In the genomic region with DNA sequence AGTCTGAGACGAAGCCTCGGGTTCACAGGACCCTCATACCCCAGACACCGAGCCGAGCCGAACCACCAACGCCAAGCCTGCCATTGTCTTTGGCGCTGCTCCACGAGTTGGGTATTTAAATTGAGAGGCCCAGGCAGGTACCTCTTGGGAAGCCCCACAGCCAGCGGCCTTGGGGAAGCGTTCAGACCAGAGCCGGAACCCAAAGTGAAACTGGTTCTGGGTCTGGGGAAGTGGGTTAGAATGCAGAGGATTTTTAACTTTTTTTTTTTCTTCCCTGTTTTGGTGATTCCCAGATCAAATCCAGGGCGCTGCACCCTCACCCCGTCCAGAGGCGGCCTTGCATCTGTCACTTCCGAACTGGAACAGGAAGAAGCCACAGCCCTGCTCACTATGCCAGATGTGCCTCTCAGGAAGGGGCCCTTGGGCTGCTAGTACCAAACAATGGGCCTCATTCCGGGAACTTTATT, we compare ENCODE assay signal across 9 mouse cellular contexts. TPM values are rescaled to one million over a fixed set of nuclear protein-coding genes. Genes with fewer than 3 reads are reported as not detected.
DNase-seq lines count a peak whose midpoint lies in the region; ATAC-seq and TF ChIP-seq lines count a peak whose summit lies in the region.
"Had no signal": no experiment of that assay in that cellular context is flagged by ENCODE, and none has a peak within 500 bp of the region (broad histone marks: within the 10 kb centered on the region; RNA-seq: fewer than 3 reads in every experiment).

No protein-coding gene starts in this region.

- peak; percentile 98 for DNase-seq in heart, adult 11 months
- no peak for DNase-seq in heart, embryonic 10.5 days (ENCODE audit: low spot score)
- DNase-seq in spleen, postnatal 4 days (ENCODE audit: low spot score in 2 of 2), result peak; percentile 38 to 76
- DNase-seq in forebrain, postnatal 0 days, result no peak
- no peak for DNase-seq in layer of hippocampus, adult 8-10 months (ENCODE audit: low spot score in 2 of 2)
- DNase-seq in cerebellum, postnatal 10 days, result no peak

- H3K27ac ChIP-seq in heart, embryonic 10.5 days, result no peak overlapping the region
- peak overlapping the region; percentile 96 for H3K27ac ChIP-seq in brown adipose tissue, adult 24 weeks (replicated peaks; ENCODE audit: low read depth, low read length)
- H3K27ac ChIP-seq in liver, embryonic 12.5 days, result peak overlapping the region; percentile 43; the same call in 1 of the 2 replicates
- no peak overlapping the region for H3K27ac ChIP-seq in forebrain, postnatal 0 days (ENCODE audit: low read depth, low read length)
- H3K27ac ChIP-seq: embryonic facial prominence, embryonic 13.5 days had no signal

- no peaks in the 10 kb centered on the region for H3K36me3 ChIP-seq in heart, embryonic 10.5 days
- no peaks in the 10 kb centered on the region for H3K36me3 ChIP-seq in liver, embryonic 12.5 days
- H3K36me3 ChIP-seq in forebrain, postnatal 0 days (ENCODE audit: insufficient read depth), result no peaks in the 10 kb centered on the region
- H3K36me3 ChIP-seq: embryonic facial prominence, embryonic 13.5 days had no signal

- H3K4me3 ChIP-seq in heart, embryonic 10.5 days, result no peak overlapping the region
- peak overlapping the region; percentile 37 for H3K4me3 ChIP-seq in brown adipose tissue, adult 24 weeks (ENCODE audit: insufficient read depth, low read depth, low read length)
- H3K4me3 ChIP-seq in liver, embryonic 12.5 days, result peak overlapping the region; percentile 37
- H3K4me3 ChIP-seq in forebrain, postnatal 0 days (ENCODE audit: low read depth, low read length), result no peak overlapping the region
- H3K4me3 ChIP-seq: embryonic facial prominence, embryonic 13.5 days had no signal

- WGBS in heart, embryonic 10.5 days, result 60% methylated on average over 16 of the region's 16 CpGs
- WGBS in liver, embryonic 12.5 days (ENCODE audit: insufficient replicate concordance), result 25% methylated on average over 16 of the region's 16 CpGs
- whole genome bisulfite sequencing in forebrain, postnatal 0 days, result 73% methylated on average over 16 of the region's 16 CpGs

- 0 out of 2 replicates have a peak, but pooled peaks cover 5% of the 10 kb centered on the region for H3K27me3 ChIP-seq in heart, embryonic 10.5 days (ENCODE audit: insufficient read depth, poor library complexity, severe bottlenecking)
- peaks cover 11% of the 10 kb centered on the region for H3K27me3 ChIP-seq in liver, embryonic 12.5 days (replicated peaks)
- no peaks in the 10 kb centered on the region for H3K27me3 ChIP-seq in forebrain, postnatal 0 days (ENCODE audit: insufficient read depth, low read length)

- ATAC-seq in liver, embryonic 12.5 days, result no peak; the same call in 1 of the 2 replicates
- no peak for ATAC-seq in forebrain, postnatal 0 days

- H3K9me3 ChIP-seq in heart, embryonic 10.5 days, result no peaks in the 10 kb centered on the region
- no peaks in the 10 kb centered on the region for H3K9me3 ChIP-seq in liver, embryonic 12.5 days (replicated peaks)
- H3K9me3 ChIP-seq in forebrain, postnatal 0 days (ENCODE audit: low read length), result no peaks in the 10 kb centered on the region
- H3K9me3 ChIP-seq: embryonic facial prominence, embryonic 13.5 days had no signal

- peak overlapping the region; percentile 63 for H3K4me2 ChIP-seq in liver, embryonic 12.5 days
- H3K4me2 ChIP-seq in forebrain, postnatal 0 days (ENCODE audit: low read depth), result no peak overlapping the region
- H3K4me2 ChIP-seq: embryonic facial prominence, embryonic 13.5 days had no signal

- 0 out of 2 replicates have a peak, but pooled peaks cover 3% of the 10 kb centered on the region for H3K4me1 ChIP-seq in heart, embryonic 10.5 days
- H3K4me1 ChIP-seq in brown adipose tissue, adult 24 weeks (ENCODE audit: control insufficient read depth, insufficient read depth, insufficient read length, low read length), result peaks cover 13% of the 10 kb centered on the region; the same call in 1 of the 2 replicates
- H3K4me1 ChIP-seq in liver, embryonic 12.5 days, result peaks cover 32% of the 10 kb centered on the region
- H3K4me1 ChIP-seq in forebrain, postnatal 0 days (ENCODE audit: insufficient read depth), result no peaks in the 10 kb centered on the region
- H3K4me1 ChIP-seq: embryonic facial prominence, embryonic 13.5 days had no signal

- H3K9ac ChIP-seq in liver, embryonic 12.5 days, result peak overlapping the region; percentile 40
- H3K9ac ChIP-seq in forebrain, postnatal 0 days, result no peak overlapping the region
- H3K9ac ChIP-seq: embryonic facial prominence, embryonic 13.5 days had no signal

- no peak for TF ChIP-seq CTCF in forebrain, postnatal 0 days (IDR thresholded peaks at IDR 0.05; ENCODE audit: low read depth)

RNA-seq across cellular contexts. Expression of a gene that starts 6.0 kb away (rescaled TPM):
- 0.27 and 0.40 TPM in 2 replicates for polyA plus RNA-seq in heart, embryonic 10.5 days (2016; fragmentation: Nextera tagmentation; extraction: Ambion mirVana)
- polyA plus RNA-seq in brown adipose tissue, adult 24 weeks (2012; ENCODE audit: insufficient read depth, insufficient read length, missing spikeins), result 2.8 and 3.4 TPM in 2 replicates
- 2.1 and 2.3 TPM in 2 replicates for polyA plus RNA-seq in liver, embryonic 12.5 days (2016; fragmentation: Nextera tagmentation; extraction: Ambion mirVana)
- total RNA-seq in forebrain, postnatal 0 days (2014; rRNA removed), result 0.85 and 1.00 TPM in 2 replicates
- 0.43 and 0.50 TPM in 2 replicates for polyA plus RNA-seq in forebrain, postnatal 0 days (2015; fragmentation: Nextera tagmentation; extraction: Ambion mirVana)
- 1 to 10 TPM in 2 of 4 experiments, under 1 TPM in 2; 0.62 to 3.9 (median 1.6) TPM for total RNA-seq in layer of hippocampus, adult 8-10 months (2022)

RNA-seq across cellular contexts. Expression of a gene that starts 34.1 kb away (rescaled TPM):
- polyA plus RNA-seq in heart, embryonic 10.5 days (2016; fragmentation: Nextera tagmentation; extraction: Ambion mirVana), result 107 and 131 TPM in 2 replicates
- polyA plus RNA-seq in brown adipose tissue, adult 24 weeks (2012; ENCODE audit: insufficient read depth, insufficient read length, missing spikeins), result 3.5 and 6.6 TPM in 2 replicates
- 123 and 128 TPM in 2 replicates for polyA plus RNA-seq in liver, embryonic 12.5 days (2016; fragmentation: Nextera tagmentation; extraction: Ambion mirVana)
- total RNA-seq in forebrain, postnatal 0 days (2014; rRNA removed), result 24.0 and 26.8 TPM in 2 replicates
- 32.6 and 39.1 TPM in 2 replicates for polyA plus RNA-seq in forebrain, postnatal 0 days (2015; fragmentation: Nextera tagmentation; extraction: Ambion mirVana)
- total RNA-seq in layer of hippocampus, adult 8-10 months (2022), result 10 to 100 TPM; 13.3 to 15.7 (median 15.1) TPM

RNA-seq across cellular contexts. Expression of a gene that starts 40.8 kb away (rescaled TPM):
- polyA plus RNA-seq in heart, embryonic 10.5 days (2016; fragmentation: Nextera tagmentation; extraction: Ambion mirVana), result 43.1 and 49.1 TPM in 2 replicates
- polyA plus RNA-seq in brown adipose tissue, adult 24 weeks (2012; ENCODE audit: insufficient read depth, insufficient read length, missing spikeins), result 17.3 and 20.4 TPM in 2 replicates
- polyA plus RNA-seq in liver, embryonic 12.5 days (2016; fragmentation: Nextera tagmentation; extraction: Ambion mirVana), result 30.7 and 32.6 TPM in 2 replicates
- total RNA-seq in forebrain, postnatal 0 days (2014; rRNA removed), result 76.4 and 77.8 TPM in 2 replicates
- polyA plus RNA-seq in forebrain, postnatal 0 days (2015; fragmentation: Nextera tagmentation; extraction: Ambion mirVana), result 42.7 and 47.7 TPM in 2 replicates
- 10 to 100 TPM; 37.9 to 43.2 (median 40.3) TPM for total RNA-seq in layer of hippocampus, adult 8-10 months (2022)

RNA-seq across cellular contexts. Expression of a gene that starts 45.2 kb away (rescaled TPM):
- polyA plus RNA-seq in heart, embryonic 10.5 days (2016; fragmentation: Nextera tagmentation; extraction: Ambion mirVana), result 6.2 and 7.3 TPM in 2 replicates
- 0.92 TPM in 1 of 2 replicates, not detected in the other for polyA plus RNA-seq in brown adipose tissue, adult 24 weeks (2012; ENCODE audit: insufficient read depth, insufficient read length, missing spikeins)
- polyA plus RNA-seq in liver, embryonic 12.5 days (2016; fragmentation: Nextera tagmentation; extraction: Ambion mirVana), result 1.9 and 2.0 TPM in 2 replicates
- total RNA-seq in forebrain, postnatal 0 days (2014; rRNA removed), result 0.54 and 0.57 TPM in 2 replicates
- 0.89 and 1.1 TPM in 2 replicates for polyA plus RNA-seq in forebrain, postnatal 0 days (2015; fragmentation: Nextera tagmentation; extraction: Ambion mirVana)
- 1 to 10 TPM; 3.4 to 4.6 (median 4.0) TPM for total RNA-seq in layer of hippocampus, adult 8-10 months (2022)

Comparison
In these comparisons a context has a peak if more than half of its experiments do, and no peak if none do; other contexts are left out.
1. DNase-seq: peak in heart, adult 11 months (single experiment) and spleen, postnatal 4 days (2 of 2); none in heart, embryonic 10.5 days (single experiment), forebrain, postnatal 0 days (single experiment), layer of hippocampus, adult 8-10 months (0 of 2) and cerebellum, postnatal 10 days (0 of 2).
2. H3K27ac ChIP-seq: peak in brown adipose tissue, adult 24 weeks (single experiment) and liver, embryonic 12.5 days (single experiment); none in heart, embryonic 10.5 days (single experiment) and forebrain, postnatal 0 days (single experiment).
3. H3K4me3 ChIP-seq: peak in brown adipose tissue, adult 24 weeks (single experiment) and liver, embryonic 12.5 days (single experiment); none in heart, embryonic 10.5 days (single experiment) and forebrain, postnatal 0 days (single experiment).